Mouse (Mus musculus): ENCODE data around the gene Catsper1. TPM values are rescaled to one million over a fixed set of nuclear protein-coding genes. Genes with fewer than 3 reads are reported as not detected.

The Catsper1 gene
- polyA plus RNA-seq, 2 experiments = not detected

DNA sequence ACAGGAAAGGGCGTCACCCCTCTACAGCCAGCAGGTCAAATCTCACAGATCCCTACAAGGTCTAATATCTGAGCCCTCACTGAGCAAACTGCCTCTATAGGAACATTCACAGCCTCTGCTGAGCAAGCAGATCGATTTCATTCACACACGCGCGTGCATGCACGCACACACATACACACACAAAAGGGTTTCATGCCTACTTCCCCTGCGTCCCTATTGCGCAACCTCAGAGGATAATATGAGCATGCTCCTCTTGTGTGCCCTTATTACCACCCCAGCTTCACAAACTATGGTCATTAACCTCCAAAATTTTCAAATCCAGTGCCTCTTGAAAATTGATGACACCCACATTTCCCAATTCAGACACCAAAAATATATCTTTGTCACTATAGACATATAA, 22.4 kb upstream of the Catsper1 start:
- DNase-seq (ENCODE audit: low spot score) = no peak

GRCm38 (mm10) chr19:5323801-5324200, 11.7 kb upstream of the Catsper1 start:
- Histone ChIP-seq H3K27ac (replicated peaks; ENCODE audit: low read depth, low read length) (no peak overlapping the region), H3K36me3 (ENCODE audit: control insufficient read depth, insufficient read depth, low read length) (no peaks in the 10 kb centered on the region), H3K9ac (ENCODE audit: low read depth, low read length, severe bottlenecking) (no peak overlapping the region), H3K27me3 (ENCODE audit: control insufficient read depth, insufficient read depth, low read length) (no peaks in the 10 kb centered on the region), H3K4me1 (ENCODE audit: control insufficient read depth, insufficient read depth, low read length) (no peaks in the 10 kb centered on the region), H3K4me2 (replicated peaks; ENCODE audit: low read depth, low read length, severe bottlenecking) (no peak overlapping the region), H3K4me3 (replicated peaks; ENCODE audit: low read length) (no peak overlapping the region), H3K9me3 (ENCODE audit: control insufficient read depth, low read length) (no peaks in the 10 kb centered on the region)
- 67% methylated on average over 17 of the region's 17 CpGs for WGBS
- DNase-seq (ENCODE audit: low spot score) = no peak
- no peak for ATAC-seq (ENCODE audit: low FRiP score, low read depth)
- TF ChIP-seq POLR2A (IDR thresholded peaks at IDR 0.05; ENCODE audit: borderline replicate concordance, extremely low read depth, insufficient read depth, insufficient read length) = no peak

More for the DNA sequence above, 22.4 kb upstream of the Catsper1 start:
- WGBS = 88% methylated on average over 8 of the region's 8 CpGs
- no peaks in the 10 kb centered on the region for H3K9me3 ChIP-seq (ENCODE audit: control insufficient read depth, low read length)
- no peak overlapping the region for H3K9ac ChIP-seq (ENCODE audit: low read depth, low read length, severe bottlenecking)
- no peak overlapping the region for H3K4me2 ChIP-seq (replicated peaks; ENCODE audit: low read depth, low read length, severe bottlenecking)
- no peaks in the 10 kb centered on the region for H3K27me3 ChIP-seq (ENCODE audit: control insufficient read depth, insufficient read depth, low read length)
- no peaks in the 10 kb centered on the region for H3K4me1 ChIP-seq (ENCODE audit: control insufficient read depth, insufficient read depth, low read length)
- no peak overlapping the region for H3K4me3 ChIP-seq (replicated peaks; ENCODE audit: low read length)
- TF ChIP-seq POLR2A (IDR thresholded peaks at IDR 0.05; ENCODE audit: borderline replicate concordance, extremely low read depth, insufficient read depth, insufficient read length) = no peak
- no peak for ATAC-seq (ENCODE audit: low FRiP score, low read depth)
- H3K36me3 ChIP-seq (ENCODE audit: control insufficient read depth, insufficient read depth, low read length) = no peaks in the 10 kb centered on the region
- no peak overlapping the region for H3K27ac ChIP-seq (replicated peaks; ENCODE audit: low read depth, low read length)

- H3K4me2 ChIP-seq (replicated peaks; ENCODE audit: low read depth, low read length, severe bottlenecking) = no peak overlapping the region
- no peak overlapping the region for H3K4me3 ChIP-seq (replicated peaks; ENCODE audit: low read length)
- H3K27me3 ChIP-seq (ENCODE audit: control insufficient read depth, insufficient read depth, low read length) = no peaks in the 10 kb centered on the region
- no peaks in the 10 kb centered on the region for H3K36me3 ChIP-seq (ENCODE audit: control insufficient read depth, insufficient read depth, low read length)
- TF ChIP-seq POLR2A (IDR thresholded peaks at IDR 0.05; ENCODE audit: borderline replicate concordance, extremely low read depth, insufficient read depth, insufficient read length) = no peak
- DNase-seq (ENCODE audit: low spot score) = no peak
- no peaks in the 10 kb centered on the region for H3K9me3 ChIP-seq (ENCODE audit: control insufficient read depth, low read length)
- H3K9ac ChIP-seq (ENCODE audit: low read depth, low read length, severe bottlenecking) = no peak overlapping the region
- H3K27ac ChIP-seq (replicated peaks; ENCODE audit: low read depth, low read length) = no peak overlapping the region
- H3K4me1 ChIP-seq (ENCODE audit: control insufficient read depth, insufficient read depth, low read length) = no peaks in the 10 kb centered on the region
- no peak for ATAC-seq (ENCODE audit: low FRiP score, low read depth)
- 71% methylated on average over 19 of the region's 19 CpGs for WGBS
Observed at GRCm38 (mm10) chr19:5327970-5328369, 7.6 kb upstream of the Catsper1 start.

DNA sequence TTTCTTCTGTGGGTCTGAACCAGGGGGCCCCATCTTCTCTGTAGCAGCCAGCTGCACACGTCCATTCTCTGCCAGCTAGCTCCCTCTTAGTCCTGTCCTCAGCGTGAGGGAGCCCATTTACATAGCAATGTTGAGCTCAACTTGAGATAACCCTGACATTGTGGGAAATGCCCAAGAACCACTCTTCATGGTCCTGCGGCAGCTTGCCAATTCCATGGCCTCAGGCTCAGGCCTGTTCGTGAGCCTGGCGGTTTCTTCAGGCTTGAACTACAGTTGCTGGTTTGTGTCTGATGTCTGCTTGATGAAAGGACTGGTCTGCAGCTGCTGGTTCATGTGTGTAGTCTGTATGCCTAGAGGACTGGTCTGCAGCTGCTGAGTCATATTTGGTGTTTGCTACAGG, 800 bp upstream of the Catsper1 start:
- ATAC-seq (ENCODE audit: low FRiP score, low read depth) (no peak), DNase-seq (ENCODE audit: low spot score) (no peak)
- Histone ChIP-seq H3K9me3 (ENCODE audit: control insufficient read depth, low read length) (no peaks in the 10 kb centered on the region), H3K4me3 (replicated peaks; ENCODE audit: low read length) (no peak overlapping the region), H3K4me1 (ENCODE audit: control insufficient read depth, insufficient read depth, low read length) (no peaks in the 10 kb centered on the region), H3K4me2 (replicated peaks; ENCODE audit: low read depth, low read length, severe bottlenecking) (no peak overlapping the region), H3K9ac (ENCODE audit: low read depth, low read length, severe bottlenecking) (no peak overlapping the region), H3K36me3 (ENCODE audit: control insufficient read depth, insufficient read depth, low read length) (no peaks in the 10 kb centered on the region), H3K27ac (replicated peaks; ENCODE audit: low read depth, low read length) (no peak overlapping the region), H3K27me3 (ENCODE audit: control insufficient read depth, insufficient read depth, low read length) (no peaks in the 10 kb centered on the region)
- 75% methylated on average over 5 of the region's 5 CpGs for WGBS
- TF ChIP-seq POLR2A (IDR thresholded peaks at IDR 0.05; ENCODE audit: borderline replicate concordance, extremely low read depth, insufficient read depth, insufficient read length) = no peak

DNA sequence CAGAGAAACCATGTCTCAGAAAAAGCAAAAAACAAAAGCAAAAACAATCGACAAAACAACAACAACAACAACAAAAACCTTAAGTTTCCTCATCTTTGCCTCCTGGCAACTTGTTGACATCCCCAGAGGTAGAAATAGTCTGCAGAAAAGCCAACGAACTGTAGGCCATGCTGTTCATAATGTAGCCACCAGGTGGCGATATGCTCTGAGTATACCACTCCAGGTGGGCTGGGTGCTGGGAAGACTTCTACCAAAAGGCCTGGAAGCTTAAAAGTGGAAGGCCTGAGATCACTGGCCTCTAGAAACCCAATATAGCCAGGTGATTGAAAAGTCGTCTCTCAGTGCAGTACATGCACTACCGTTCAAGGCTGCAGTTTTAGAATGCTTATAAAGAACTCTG, 2.4 kb downstream of the Catsper1 start:
- no peaks in the 10 kb centered on the region for H3K4me1 ChIP-seq (ENCODE audit: control insufficient read depth, insufficient read depth, low read length)
- H3K36me3 ChIP-seq (ENCODE audit: control insufficient read depth, insufficient read depth, low read length) = no peaks in the 10 kb centered on the region
- no peaks in the 10 kb centered on the region for H3K27me3 ChIP-seq (ENCODE audit: control insufficient read depth, insufficient read depth, low read length)
- no peaks in the 10 kb centered on the region for H3K9me3 ChIP-seq (ENCODE audit: control insufficient read depth, low read length)
- no peak overlapping the region for H3K4me2 ChIP-seq (replicated peaks; ENCODE audit: low read depth, low read length, severe bottlenecking)
- no peak overlapping the region for H3K27ac ChIP-seq (replicated peaks; ENCODE audit: low read depth, low read length)
- ATAC-seq (ENCODE audit: low FRiP score, low read depth) (no peak), DNase-seq (ENCODE audit: low spot score) (peak; percentile 86)
- 20% methylated on average over 5 of the region's 5 CpGs for WGBS
- no peak overlapping the region for H3K9ac ChIP-seq (ENCODE audit: low read depth, low read length, severe bottlenecking)
- TF ChIP-seq POLR2A (IDR thresholded peaks at IDR 0.05; ENCODE audit: borderline replicate concordance, extremely low read depth, insufficient read depth, insufficient read length) = no peak
- no peak overlapping the region for H3K4me3 ChIP-seq (replicated peaks; ENCODE audit: low read length)

GRCm38 (mm10) chr19:5341360-5341759, 5.8 kb downstream of the Catsper1 start:
- WGBS = 89% methylated on average over 7 of the region's 7 CpGs

More at GRCm38 (mm10) chr19:5341360-5341759, 5.8 kb downstream of the Catsper1 start:
- Histone ChIP-seq H3K9me3 (ENCODE audit: control insufficient read depth, low read length) (no peaks in the 10 kb centered on the region), H3K36me3 (ENCODE audit: control insufficient read depth, insufficient read depth, low read length) (no peaks in the 10 kb centered on the region), H3K9ac (ENCODE audit: low read depth, low read length, severe bottlenecking) (no peak overlapping the region), H3K4me3 (replicated peaks; ENCODE audit: low read length) (no peak overlapping the region), H3K4me2 (replicated peaks; ENCODE audit: low read depth, low read length, severe bottlenecking) (no peak overlapping the region), H3K4me1 (ENCODE audit: control insufficient read depth, insufficient read depth, low read length) (no peaks in the 10 kb centered on the region), H3K27me3 (ENCODE audit: control insufficient read depth, insufficient read depth, low read length) (no peaks in the 10 kb centered on the region), H3K27ac (replicated peaks; ENCODE audit: low read depth, low read length) (no peak overlapping the region)
- DNase-seq (ENCODE audit: low spot score) (no peak), ATAC-seq (ENCODE audit: low FRiP score, low read depth) (no peak)
- no peak for TF ChIP-seq POLR2A (IDR thresholded peaks at IDR 0.05; ENCODE audit: borderline replicate concordance, extremely low read depth, insufficient read depth, insufficient read length)
